Comparison of ENCODE assay signal across 19 mouse cellular contexts in genomic region chr6:71995081-71995480, GRCm38 (mm10).
A peak's percentile ranks its signal among the peaks of the same experiment; 100 is the strongest.
DNase-seq lines count a peak whose midpoint lies in the region; ATAC-seq and TF ChIP-seq lines count a peak whose summit lies in the region.
"Had no signal": no experiment of that assay in that cellular context is flagged by ENCODE, and none has a peak within 500 bp of the region (broad histone marks: within the 10 kb centered on the region; RNA-seq: fewer than 3 reads in every experiment).

No protein-coding gene starts in this region.

- H3K27ac ChIP-seq in midbrain, embryonic 13.5 days, result no peak overlapping the region
- H3K27ac ChIP-seq in gastrocnemius, adult 2 months, result no peak overlapping the region
- H3K27ac ChIP-seq: embryonic facial prominence, embryonic 12.5 days; forebrain, embryonic 15.5 days; heart, adult 2 months; heart, embryonic 15.5 days; hindbrain, embryonic 13.5 days; hindbrain, postnatal 0 days had no signal

- TF ChIP-seq CTCF in lung, adult 2 months (IDR thresholded peaks at IDR 0.05; ENCODE audit: insufficient read depth, low read length), result no peak
- no peak for TF ChIP-seq CTCF in gastrocnemius, adult 2 months (IDR thresholded peaks at IDR 0.05)

- no peak overlapping the region for H3K9ac ChIP-seq in midbrain, embryonic 13.5 days (replicated peaks)
- H3K9ac ChIP-seq: embryonic facial prominence, embryonic 12.5 days; forebrain, embryonic 15.5 days; heart, embryonic 15.5 days; hindbrain, embryonic 13.5 days had no signal

- no peak overlapping the region for H3K4me2 ChIP-seq in midbrain, embryonic 13.5 days (replicated peaks)
- H3K4me2 ChIP-seq: embryonic facial prominence, embryonic 12.5 days; forebrain, embryonic 15.5 days; heart, embryonic 11.5 days; heart, embryonic 15.5 days; hindbrain, embryonic 13.5 days had no signal

- H3K4me3 ChIP-seq in lung, adult 2 months (replicated peaks; ENCODE audit: extremely low read depth, low read depth, low read length), result no peak overlapping the region
- no peak overlapping the region for H3K4me3 ChIP-seq in midbrain, embryonic 13.5 days (replicated peaks)
- H3K4me3 ChIP-seq in gastrocnemius, adult 2 months, result no peak overlapping the region
- H3K4me3 ChIP-seq: embryonic facial prominence, embryonic 12.5 days; forebrain, embryonic 15.5 days; heart, adult 2 months; heart, embryonic 15.5 days; hindbrain, embryonic 13.5 days had no signal

- no peaks in the 10 kb centered on the region for H3K9me3 ChIP-seq in midbrain, embryonic 13.5 days
- H3K9me3 ChIP-seq: forebrain, embryonic 15.5 days; hindbrain, embryonic 13.5 days had no signal

- intact Hi-C loops in gastrocnemius, adult 2 months (cut with DNase I), result no loop called here

- peaks cover 3% of the 10 kb centered on the region; the same call in 1 of the 2 replicates for H3K4me1 ChIP-seq in lung, adult 2 months (ENCODE audit: control insufficient read depth, insufficient read depth, low read length)
- 0 out of 2 replicates have a peak, but pooled peaks cover 10% of the 10 kb centered on the region for H3K4me1 ChIP-seq in midbrain, embryonic 13.5 days (replicated peaks)

- no peaks in the 10 kb centered on the region for H3K36me3 ChIP-seq in midbrain, embryonic 13.5 days
- H3K36me3 ChIP-seq: embryonic facial prominence, embryonic 12.5 days; forebrain, embryonic 15.5 days; heart, embryonic 15.5 days; hindbrain, embryonic 13.5 days had no signal

- no peaks in the 10 kb centered on the region for H3K27me3 ChIP-seq in midbrain, embryonic 13.5 days
- H3K27me3 ChIP-seq: embryonic facial prominence, embryonic 12.5 days; forebrain, embryonic 15.5 days; heart, embryonic 15.5 days; hindbrain, embryonic 13.5 days had no signal

- WGBS in lung, adult 2 months, result 68% methylated on average over 3 of the region's 3 CpGs
- WGBS in midbrain, embryonic 13.5 days, result 95% methylated on average over 3 of the region's 3 CpGs

- ATAC-seq in midbrain, embryonic 13.5 days, result no peak
- ATAC-seq: forebrain, embryonic 15.5 days; hindbrain, postnatal 0 days had no signal

- peak; percentile 28 for DNase-seq in adrenal gland, postnatal 14 days
- no peak for DNase-seq in adrenal gland, postnatal 4 days (ENCODE audit: low spot score in 2 of 2)
- DNase-seq in lung, postnatal 25 days (ENCODE audit: low spot score), result peak; percentile 36
- no peak for DNase-seq in lung, adult 2 months
- DNase-seq in Muller cell, postnatal 12 days (ENCODE audit: inconsistent ontology term), result peak; percentile 42
- DNase-seq in gastrocnemius, adult 2 months, result no peak
- DNase-seq: cerebellum, adult 8-10 months; cerebellum, postnatal 14 days; gastrocnemius, postnatal 14 days; heart, adult 2 months; heart, postnatal 14 days; kidney, adult 11 months had no signal

- TF ChIP-seq POLR2A in lung, adult 2 months (IDR thresholded peaks at IDR 0.05; ENCODE audit: borderline replicate concordance, extremely low read depth, low read depth, low read length), result no peak

Comparison
In these comparisons a context has a peak if more than half of its experiments do, and no peak if none do; other contexts are left out.
1. DNase-seq: peak in adrenal gland, postnatal 14 days (single experiment), lung, postnatal 25 days (single experiment) and Muller cell, postnatal 12 days (single experiment); none in adrenal gland, postnatal 4 days (0 of 2), lung, adult 2 months (single experiment) and gastrocnemius, adult 2 months (single experiment).